Mouse (Mus musculus) olfactory bulb, adult 2 months (tissue): Measurements from ENCODE around the gene Pxmp4.

ENCODE experiments used
- CTCF ChIP-seq: fragments of 200-500 bp; IDR thresholded peaks from 2 replicates; pipeline ENCODE4 v1.5.1; 2012; ENCODE audit warnings: low read depth, mild to moderate bottlenecking, low read length, moderate library complexity; ENCODE audit not compliant: insufficient read depth
- POLR2A ChIP-seq: fragments of 200-500 bp; IDR thresholded peaks from 2 replicates; pipeline ENCODE4 v1.6.1; 2012; ENCODE audit warnings: mild to moderate bottlenecking, low read depth, low read length, moderate library complexity; ENCODE audit not compliant: insufficient read depth

GRCm38 (mm10) chr2:154641176-154641575 is 37.7 kb upstream of the Pxmp4 start:
- TF ChIP-seq CTCF = no peak
- TF ChIP-seq POLR2A = no peak
